Mouse (Mus musculus) bone marrow, adult 2 months (tissue): ENCODE results near the gene Tmco1. TPM values are rescaled to one million over a fixed set of nuclear protein-coding genes. Genes with fewer than 3 reads are reported as not detected.
A peak's percentile ranks its signal among the peaks of the same experiment; 100 is the strongest.

ENCODE experiments used
- H3K27ac ChIP-seq: fragments of 200-500 bp; 2 replicates; pipeline ENCODE4 v1.5.1; 2012; ENCODE audit warnings: low read depth, mild to moderate bottlenecking, control low read depth, inconsistent platforms, low read length; ENCODE audit not compliant: control insufficient read depth, poor library complexity, insufficient read depth
- H3K4me1 ChIP-seq: fragments of 200-500 bp; 2 replicates; pipeline ENCODE4 v1.6.1; 2011; ENCODE audit warnings: low read length; ENCODE audit not compliant: control insufficient read depth, insufficient read depth
- H3K4me3 ChIP-seq: fragments of 200-500 bp; replicated peaks from 2 replicates; pipeline ENCODE3; 2011; ENCODE audit warnings: mild to moderate bottlenecking, low read depth, low read length, control low read depth; ENCODE audit not compliant: control insufficient read depth
- CTCF ChIP-seq: fragments of 200-500 bp; IDR thresholded peaks from 2 replicates; pipeline ENCODE4 v1.5.1; 2011; ENCODE audit warnings: low read length, control low read depth; ENCODE audit not compliant: control insufficient read depth, insufficient read depth
- POLR2A ChIP-seq: fragments of 200-500 bp; IDR thresholded peaks from 2 replicates; pipeline ENCODE4 v1.6.1; 2011; ENCODE audit warnings: low read depth, mild to moderate bottlenecking, control low read depth, low read length, borderline replicate concordance; ENCODE audit not compliant: control insufficient read depth
- WGBS: fragments of 180-500 bp; shearing (Covaris S2); methylation state at CpG from one replicate; pipeline ENCODE4 v1.1.7; 2018; 5-methylcytosine and 5-hydroxymethylcytosine counted together
- polyA plus RNA-seq: library from polyadenylated mRNA; stranded (reverse); fragments of >200 nt; gene quantifications from 2 replicates; pipeline ENCODE4 v1.2.4, GENCODE M21; 2011; ENCODE audit warnings: low replicate concordance; ENCODE audit not compliant: missing spikeins, insufficient read depth, insufficient read length

Tmco1 gene
- polyA plus RNA-seq, 1 experiment, result 26.4 TPM

GRCm38 (mm10) chr1:167287156-167287555, 21.0 kb upstream of the Tmco1 start:
- Histone ChIP-seq H3K4me1 (peaks cover 3% of the 10 kb centered on the region; the same call in 1 of the 2 replicates), H3K4me3 (no peak overlapping the region), H3K27ac (no peak overlapping the region)
- TF ChIP-seq CTCF (no peak), POLR2A (no peak)
- WGBS, result 79% methylated on average over 5 of the region's 5 CpGs

GRCm38 (mm10) chr1:167288665-167289538, 19.3 kb upstream of the Tmco1 start:
- WGBS, result 18% methylated on average over 11 of the region's 11 CpGs
- TF ChIP-seq POLR2A (no peak), CTCF (no peak)
- Histone ChIP-seq H3K27ac (peak overlapping the region; percentile 57), H3K4me3 (no peak overlapping the region), H3K4me1 (peaks cover 3% of the 10 kb centered on the region; the same call in 1 of the 2 replicates)

- Histone ChIP-seq H3K4me3 (no peak overlapping the region), H3K4me1 (peaks cover 3% of the 10 kb centered on the region; the same call in 1 of the 2 replicates), H3K27ac (no peak overlapping the region)
- 54% methylated on average over 11 of the region's 11 CpGs for WGBS
- no peak for TF ChIP-seq CTCF
- no peak for TF ChIP-seq POLR2A
Measured at GRCm38 (mm10) chr1:167289567-167290262, 18.5 kb upstream of the Tmco1 start.

- TF ChIP-seq CTCF, result no peak
- TF ChIP-seq POLR2A, result no peak
- Histone ChIP-seq H3K4me1 (peaks cover 3% of the 10 kb centered on the region; the same call in 1 of the 2 replicates), H3K4me3 (no peak overlapping the region), H3K27ac (no peak overlapping the region)
- 65% methylated on average over 6 of the region's 6 CpGs for WGBS
Measured at GRCm38 (mm10) chr1:167290263-167290592, 17.9 kb upstream of the Tmco1 start.

- Histone ChIP-seq H3K27ac (no peak overlapping the region), H3K4me3 (no peak overlapping the region), H3K4me1 (peaks cover 3% of the 10 kb centered on the region; the same call in 1 of the 2 replicates)
- TF ChIP-seq POLR2A, result no peak
- no peak for TF ChIP-seq CTCF
- 83% methylated on average over 8 of the region's 8 CpGs for WGBS
Measured at GRCm38 (mm10) chr1:167291610-167292009, 16.6 kb upstream of the Tmco1 start.

- H3K27ac ChIP-seq, result no peak overlapping the region
- peaks cover 3% of the 10 kb centered on the region; the same call in 1 of the 2 replicates for H3K4me1 ChIP-seq
- no peak for TF ChIP-seq POLR2A
- TF ChIP-seq CTCF, result no peak
- no peak overlapping the region for H3K4me3 ChIP-seq
- WGBS, result 69% methylated on average over 11 of the region's 11 CpGs
Measured at GRCm38 (mm10) chr1:167292447-167292846, 15.7 kb upstream of the Tmco1 start.

- Histone ChIP-seq H3K4me1 (no peaks in the 10 kb centered on the region), H3K27ac (no peak overlapping the region), H3K4me3 (no peak overlapping the region)
- TF ChIP-seq POLR2A (no peak), CTCF (no peak)
- 85% methylated on average over 13 of the region's 13 CpGs for WGBS
Measured at GRCm38 (mm10) chr1:167295679-167296402, 12.3 kb upstream of the Tmco1 start.

- no peak for TF ChIP-seq CTCF
- no peak for TF ChIP-seq POLR2A
- 81% methylated on average over 2 of the region's 2 CpGs for WGBS
- H3K4me1 ChIP-seq, result no peaks in the 10 kb centered on the region
- no peak overlapping the region for H3K27ac ChIP-seq
- no peak overlapping the region for H3K4me3 ChIP-seq
Measured at GRCm38 (mm10) chr1:167300122-167300521, 8.1 kb upstream of the Tmco1 start.
